Mouse (Mus musculus) frontal cortex, postnatal 25 days (tissue): ENCODE data around the gene Furin.

Experiments
- DNase-seq, 2 experiments: peaks; one replicate each; pipeline ENCODE4 v3.0.0; 2022; ENCODE audit warnings: low spot score in 2 of 2

Gene Furin

GRCm38 (mm10) chr7:80405188-80405695 lies at the start of gene Furin:
TSS of gene Furin (minus strand) at chr7:80405436.
- DNase-seq, result no peak

- no peak for DNase-seq
Measured at GRCm38 (mm10) chr7:80454786-80455185, 49.5 kb upstream of the Furin start.

GRCm38 (mm10) chr7:80453997-80454396 lies 48.8 kb upstream of the Furin start:
- DNase-seq, result no peak

- no peak for DNase-seq
Measured at GRCm38 (mm10) chr7:80453121-80453520, 47.9 kb upstream of the Furin start.

- DNase-seq, result no peak
Measured at GRCm38 (mm10) chr7:80452241-80452640, 47.0 kb upstream of the Furin start.

- no peak for DNase-seq
Measured at GRCm38 (mm10) chr7:80451550-80452232, 46.5 kb upstream of the Furin start.

- DNase-seq, result no peak
Measured at GRCm38 (mm10) chr7:80450354-80450753, 45.1 kb upstream of the Furin start.

GRCm38 (mm10) chr7:80449620-80450091 lies 44.4 kb upstream of the Furin start:
- DNase-seq, result no peak

GRCm38 (mm10) chr7:80447336-80447735 lies 42.1 kb upstream of the Furin start:
- DNase-seq, result no peak

GRCm38 (mm10) chr7:80446221-80446878 lies 41.1 kb upstream of the Furin start:
- DNase-seq, result no peak

- no peak for DNase-seq
Measured at GRCm38 (mm10) chr7:80445492-80445891, 40.3 kb upstream of the Furin start.

- no peak for DNase-seq
Measured at GRCm38 (mm10) chr7:80444401-80445249, 39.4 kb upstream of the Furin start.

GRCm38 (mm10) chr7:80443124-80443523 lies 37.9 kb upstream of the Furin start:
- no peak for DNase-seq

GRCm38 (mm10) chr7:80441986-80442904 lies 37.0 kb upstream of the Furin start:
- DNase-seq, result no peak

GRCm38 (mm10) chr7:80440685-80441084 lies 35.4 kb upstream of the Furin start:
- no peak for DNase-seq

GRCm38 (mm10) chr7:80439789-80440488 lies 34.7 kb upstream of the Furin start:
- DNase-seq, result peak in 1 of 2 experiments; percentile 10

- DNase-seq, result no peak
Measured at GRCm38 (mm10) chr7:80439032-80439760, 34.0 kb upstream of the Furin start.

- no peak for DNase-seq
Measured at GRCm38 (mm10) chr7:80436571-80436970, 31.3 kb upstream of the Furin start.

- no peak for DNase-seq
Measured at GRCm38 (mm10) chr7:80435594-80435993, 30.4 kb upstream of the Furin start.

GRCm38 (mm10) chr7:80429661-80430060 lies 24.4 kb upstream of the Furin start:
- no peak for DNase-seq
